Mouse (Mus musculus) subcutaneous adipose tissue, adult 2 months (tissue): ENCODE results near the gene Vmn1r30. TPM values are rescaled to one million over a fixed set of nuclear protein-coding genes. Genes with fewer than 3 reads are reported as not detected.

Source experiments
- polyA plus RNA-seq: library from polyadenylated mRNA; depleted of rRNA; stranded (reverse); fragments of >200 nt; gene quantifications from 2 replicates; pipeline ENCODE4 v1.2.3, GENCODE M21; 2012; ENCODE audit warnings: low replicate concordance; rRNA removed

Gene Vmn1r30
- not detected in 2 replicates for polyA plus RNA-seq

GRCm38 (mm10) chr6:58443285-58443684 lies at the start of gene Vmn1r30:
Gene Vmn1r30 (minus strand): TSS chr6:58443385.

GRCm38 (mm10) chr6:58475230-58475629 lies 32.0 kb upstream of the Vmn1r30 start, which contains the start of gene Vmn1r31:
Gene Vmn1r31 (minus strand): TSS chr6:58475330.

Other genes with a start within 250 kb of the Vmn1r30 start
- gene Vmn1r27, start 224.6 kb downstream of the Vmn1r30 start, polyA plus RNA-seq = not detected in 2 replicates
- gene Vmn1r28, start 181.3 kb downstream of the Vmn1r30 start, polyA plus RNA-seq = not detected in 2 replicates
- not detected in 2 replicates for gene Vmn1r29, start 141.8 kb downstream of the Vmn1r30 start, polyA plus RNA-seq
- not detected in 2 replicates for gene Vmn1r31, start 31.9 kb upstream of the Vmn1r30 start, polyA plus RNA-seq
- gene Abcg2, start 141.1 kb upstream of the Vmn1r30 start, polyA plus RNA-seq = 15.4 and 18.7 TPM in 2 replicates